Mouse (Mus musculus) liver, embryonic 11.5 days (tissue): ENCODE data around the gene Homez. TPM values are rescaled to one million over a fixed set of nuclear protein-coding genes. Genes with fewer than 3 reads are reported as not detected.

Source experiments
- ATAC-seq: fragments of 200-750 bp; cut with Nextera tagmentation; replicated peaks from 2 replicates; pipeline ENCODE4 v1.8.0; 2017; ENCODE audit warnings: moderate number of reproducible peaks, mild to moderate bottlenecking, moderate TSS enrichment, moderate library complexity; ENCODE audit not compliant: low FRiP score
- DNase-seq: peaks from one replicate; pipeline ENCODE4 v3.0.0-alpha.2; 2017; ENCODE audit warnings: low spot score
- H3K27ac ChIP-seq: fragments of 300-500 bp; sonication (generic); 2 replicates; pipeline ENCODE4 v1.5.1; 2014; ENCODE audit warnings: mild to moderate bottlenecking, low read depth, low read length, control low read depth
- H3K27me3 ChIP-seq: fragments of 300-500 bp; sonication (generic); replicated peaks from 2 replicates; pipeline ENCODE4 v1.6.1; 2014; ENCODE audit warnings: low read length, mixed read lengths; ENCODE audit not compliant: control insufficient read depth, insufficient read depth
- H3K36me3 ChIP-seq: fragments of 300-500 bp; sonication (generic); 2 replicates; pipeline ENCODE4 v1.6.1; 2014; ENCODE audit warnings: mild to moderate bottlenecking, low read length, moderate library complexity, mixed read lengths; ENCODE audit not compliant: control insufficient read depth, insufficient read depth
- H3K4me1 ChIP-seq: fragments of 300-500 bp; sonication (generic); replicated peaks from 2 replicates; pipeline ENCODE4 v1.6.1; 2014; ENCODE audit warnings: low read length, mixed read lengths; ENCODE audit not compliant: control insufficient read depth, insufficient read depth
- H3K4me2 ChIP-seq: fragments of 300-500 bp; sonication (generic); 2 replicates; pipeline ENCODE4 v1.6.1; 2014; ENCODE audit warnings: mild to moderate bottlenecking, control low read depth, moderate library complexity
- H3K4me3 ChIP-seq: fragments of 300-500 bp; sonication (generic); 2 replicates; pipeline ENCODE4 v1.5.1; 2014; ENCODE audit warnings: low read depth, low read length, control low read depth
- H3K9ac ChIP-seq: fragments of 300-500 bp; sonication (generic); 2 replicates; pipeline ENCODE4 v1.6.1; 2014; ENCODE audit warnings: low read depth, low read length, control low read depth
- H3K9me3 ChIP-seq: fragments of 300-500 bp; sonication (generic); 2 replicates; pipeline ENCODE4 v1.6.1; 2016; ENCODE audit warnings: low read length, inconsistent platforms, mixed read lengths; ENCODE audit not compliant: control insufficient read depth
- WGBS: fragments of 180-500 bp; shearing (Covaris S2); extraction: QIAGEN DNeasy Blood & Tissue Kit; methylation state at CpG from one replicate; pipeline ENCODE4 v1.1.7; 2014; 5-methylcytosine and 5-hydroxymethylcytosine counted together
- polyA plus RNA-seq: library from polyadenylated mRNA; unstranded; fragments of >200 nt; fragmentation: Nextera tagmentation; extraction: Ambion mirVana; gene quantifications from 2 replicates; pipeline ENCODE4 v1.2.1, GENCODE M21; 2014

The Homez gene
- polyA plus RNA-seq, 1 experiment from 2014 or later: 5.5 TPM

- no peak for DNase-seq
- Histone ChIP-seq H3K4me2 (peak overlapping the region; percentile 89), H3K4me1 (no peaks in the 10 kb centered on the region; the same call in 1 of the 2 replicates), H3K36me3 (no peaks in the 10 kb centered on the region; the same call in 1 of the 2 replicates), H3K9me3 (no peaks in the 10 kb centered on the region), H3K27me3 (no peaks in the 10 kb centered on the region), H3K9ac (peak overlapping the region; percentile 86), H3K27ac (no peak overlapping the region), H3K4me3 (peak overlapping the region; percentile 77)
- no peak for ATAC-seq
- WGBS: 13% methylated on average over 21 of the region's 21 CpGs
These were observed 6.3 kb downstream of the Homez start for GRCm38 (mm10) chr14:54864313-54865036.

- Histone ChIP-seq H3K9ac (peak overlapping the region; percentile 86), H3K4me2 (peak overlapping the region; percentile 89), H3K9me3 (no peaks in the 10 kb centered on the region), H3K4me1 (no peaks in the 10 kb centered on the region; the same call in 1 of the 2 replicates), H3K27ac (0 out of 2 replicates have a peak overlapping the region, but pooled peaks have one; percentile 41), H3K27me3 (no peaks in the 10 kb centered on the region), H3K4me3 (peak overlapping the region; percentile 77), H3K36me3 (no peaks in the 10 kb centered on the region; the same call in 1 of the 2 replicates)
- peak; percentile 99 for ATAC-seq
- whole genome bisulfite sequencing: under 1% methylated on average over 55 of the region's 56 CpGs
- peak; percentile 89 for DNase-seq
These were observed 7.1 kb downstream of the Homez start for GRCm38 (mm10) chr14:54863501-54864312.

- H3K9me3 ChIP-seq: no peaks in the 10 kb centered on the region
- H3K27me3 ChIP-seq: no peaks in the 10 kb centered on the region
- H3K4me2 ChIP-seq: no peak overlapping the region
- DNase-seq: no peak
- WGBS: 34% methylated on average over 2 of the region's 2 CpGs
- H3K4me3 ChIP-seq: no peak overlapping the region
- H3K9ac ChIP-seq: no peak overlapping the region
- H3K36me3 ChIP-seq: no peaks in the 10 kb centered on the region; the same call in 1 of the 2 replicates
- no peaks in the 10 kb centered on the region; the same call in 1 of the 2 replicates for H3K4me1 ChIP-seq
- no peak for ATAC-seq
- H3K27ac ChIP-seq: no peak overlapping the region
These were observed 10.2 kb downstream of the Homez start for GRCm38 (mm10) chr14:54860511-54860910.

- no peak overlapping the region for H3K4me2 ChIP-seq
- WGBS: 90% methylated on average over 9 of the region's 9 CpGs
- no peak for DNase-seq
- no peaks in the 10 kb centered on the region; the same call in 1 of the 2 replicates for H3K36me3 ChIP-seq
- no peaks in the 10 kb centered on the region for H3K27me3 ChIP-seq
- no peak for ATAC-seq
- H3K4me3 ChIP-seq: no peak overlapping the region
- no peaks in the 10 kb centered on the region for H3K4me1 ChIP-seq
- no peak overlapping the region for H3K27ac ChIP-seq
- no peak overlapping the region for H3K9ac ChIP-seq
- H3K9me3 ChIP-seq: no peaks in the 10 kb centered on the region
These were observed 12.9 kb downstream of the Homez start for GRCm38 (mm10) chr14:54857891-54858290.

GRCm38 (mm10) chr14:54856703-54857102 lies 14.1 kb downstream of the Homez start:
- DNase-seq: no peak
- Histone ChIP-seq H3K4me2 (no peak overlapping the region), H3K9me3 (no peaks in the 10 kb centered on the region), H3K36me3 (no peaks in the 10 kb centered on the region; the same call in 1 of the 2 replicates), H3K9ac (no peak overlapping the region), H3K27me3 (no peaks in the 10 kb centered on the region), H3K4me3 (no peak overlapping the region), H3K4me1 (no peaks in the 10 kb centered on the region), H3K27ac (no peak overlapping the region)
- 48% methylated on average over 7 of the region's 7 CpGs for WGBS
- no peak for ATAC-seq

- Histone ChIP-seq H3K9me3 (no peaks in the 10 kb centered on the region), H3K36me3 (no peaks in the 10 kb centered on the region; the same call in 1 of the 2 replicates), H3K4me3 (no peak overlapping the region), H3K27me3 (no peaks in the 10 kb centered on the region), H3K4me2 (no peak overlapping the region), H3K9ac (no peak overlapping the region), H3K27ac (no peak overlapping the region), H3K4me1 (no peaks in the 10 kb centered on the region)
- ATAC-seq (no peak), DNase-seq (no peak)
- WGBS: 92% methylated on average over 3 of the region's 3 CpGs
These were observed 15.0 kb downstream of the Homez start for GRCm38 (mm10) chr14:54855726-54856125.

GRCm38 (mm10) chr14:54843461-54843860 lies 27.3 kb downstream of the Homez start:
- Histone ChIP-seq H3K9me3 (no peaks in the 10 kb centered on the region), H3K4me1 (no peaks in the 10 kb centered on the region), H3K36me3 (no peaks in the 10 kb centered on the region), H3K27me3 (no peaks in the 10 kb centered on the region; the same call in 1 of the 2 replicates), H3K9ac (no peak overlapping the region), H3K4me3 (no peak overlapping the region), H3K27ac (no peak overlapping the region), H3K4me2 (no peak overlapping the region)
- 5% methylated on average over 4 of the region's 4 CpGs for WGBS
- DNase-seq (no peak), ATAC-seq (no peak)

GRCm38 (mm10) chr14:54823716-54824115 lies 47.0 kb downstream of the Homez start:
- Histone ChIP-seq H3K27me3 (no peaks in the 10 kb centered on the region), H3K9me3 (no peaks in the 10 kb centered on the region), H3K4me2 (no peak overlapping the region), H3K27ac (no peak overlapping the region), H3K9ac (no peak overlapping the region), H3K36me3 (no peaks in the 10 kb centered on the region), H3K4me3 (no peak overlapping the region), H3K4me1 (no peaks in the 10 kb centered on the region)
- 82% methylated on average over 1 of the region's 1 CpGs for WGBS
- DNase-seq: no peak
- ATAC-seq: no peak
